Mouse (Mus musculus) lung, postnatal 25 days (tissue): ENCODE data around the gene Trak1.

Source experiments
- DNase-seq: peaks from one replicate; pipeline ENCODE4 v3.0.0; 2022; ENCODE audit warnings: low spot score

Gene Trak1

DNA sequence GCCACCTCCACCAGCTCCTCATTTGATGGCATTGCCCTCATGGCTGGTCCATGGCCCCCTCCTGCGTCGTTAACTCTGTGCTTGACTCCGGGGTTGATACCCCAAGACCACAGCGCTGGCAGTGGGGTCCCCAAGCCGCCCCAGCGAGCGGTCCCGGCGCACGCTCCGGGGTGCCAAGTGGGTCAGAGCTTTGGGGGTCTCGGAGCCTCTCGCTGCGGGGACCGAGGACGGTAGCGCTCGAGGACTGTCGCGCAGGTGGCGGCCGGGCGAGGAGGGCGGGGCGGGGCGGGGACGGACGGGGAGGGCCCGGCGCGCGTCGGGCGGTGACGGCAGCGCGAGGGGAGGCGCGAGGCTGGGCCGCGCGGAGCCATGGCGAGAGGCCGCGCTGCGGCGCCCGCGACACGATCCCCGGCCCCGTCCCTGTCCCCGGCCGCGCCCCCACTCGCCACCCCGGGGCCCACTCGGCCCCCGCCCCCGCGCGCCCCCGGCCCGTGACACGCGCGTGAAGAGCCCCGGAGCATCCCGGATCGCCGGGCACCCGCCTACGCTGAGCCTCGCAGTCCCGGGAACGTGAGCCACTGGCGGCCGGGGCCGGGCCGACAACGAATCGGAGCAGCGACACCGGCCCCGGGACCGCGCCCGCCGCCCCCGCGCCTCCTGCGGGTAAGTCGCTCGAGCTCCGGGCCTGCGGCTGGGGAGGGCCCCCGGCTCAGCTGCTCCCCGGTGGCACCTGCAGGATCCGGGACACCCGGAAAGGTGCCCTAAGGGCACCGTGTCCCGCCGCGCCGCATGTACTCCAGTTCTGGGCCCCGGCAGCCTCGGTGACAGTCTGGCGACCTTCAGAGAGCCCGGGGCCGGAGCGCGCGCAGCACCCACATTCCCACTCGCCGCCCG, at the start of gene Trak1:
TSS of gene Trak1 (plus strand) at position 332 of the 894 bp plus-strand sequence.
- DNase-seq = peak; percentile 44

DNA sequence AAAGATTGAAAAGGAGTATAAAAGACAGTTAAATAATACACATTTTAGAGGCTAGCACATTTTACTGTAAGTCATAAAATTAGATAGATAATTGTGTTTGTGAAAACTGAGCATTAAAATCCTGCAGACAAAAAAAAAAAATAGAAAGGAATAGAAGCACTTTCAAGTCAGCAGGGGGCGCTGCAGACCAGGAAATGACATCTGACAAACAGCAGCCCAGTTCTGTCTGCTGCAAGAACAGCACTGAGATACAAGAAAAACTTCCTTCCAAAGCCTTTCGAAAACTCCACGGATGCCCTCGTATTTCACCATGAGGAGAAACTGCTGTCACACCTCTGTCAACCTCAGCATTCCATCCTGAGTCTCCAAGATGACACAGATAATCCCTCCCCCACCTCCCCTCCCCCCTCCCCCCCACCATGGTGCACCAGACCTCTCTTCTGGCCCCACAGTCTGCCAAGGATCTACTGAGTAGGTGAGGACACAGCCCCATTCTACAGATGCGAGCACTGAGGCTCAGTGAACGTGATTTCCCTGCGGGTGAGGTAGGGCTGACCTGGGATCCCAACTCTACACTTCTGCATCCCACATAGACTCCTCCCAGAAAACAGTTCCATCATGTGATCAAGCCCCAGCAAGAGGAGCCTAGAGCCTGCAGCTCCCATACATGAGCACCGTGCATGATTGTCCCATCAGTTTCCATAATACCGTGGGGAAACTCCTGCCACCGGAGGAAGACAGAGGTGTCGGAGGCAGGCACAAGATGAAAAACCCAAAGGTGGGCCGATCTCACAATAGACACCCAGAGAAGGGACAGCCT, 49.1 kb upstream of the Trak1 start:
- DNase-seq = peak; percentile 82

DNA sequence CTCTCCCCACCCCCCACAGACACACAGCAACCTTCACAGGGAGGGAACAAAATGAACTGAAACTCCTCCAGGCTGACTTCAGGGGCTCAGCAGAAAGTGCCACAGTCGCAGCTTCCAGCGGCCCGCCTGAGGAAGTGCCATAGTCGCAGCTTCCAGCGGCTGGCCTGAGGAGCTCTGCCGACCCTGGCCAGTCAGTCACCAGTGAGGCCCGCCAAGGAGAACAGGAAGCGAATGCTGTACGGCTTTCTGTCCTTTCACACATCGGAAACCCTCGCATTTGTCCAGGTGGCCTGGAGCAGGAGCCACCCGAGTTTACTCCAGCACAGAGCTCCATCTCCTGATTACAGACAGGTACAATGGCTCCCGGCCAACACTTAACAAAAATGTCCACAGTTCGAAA, 47.5 kb upstream of the Trak1 start:
- no peak for DNase-seq

DNA sequence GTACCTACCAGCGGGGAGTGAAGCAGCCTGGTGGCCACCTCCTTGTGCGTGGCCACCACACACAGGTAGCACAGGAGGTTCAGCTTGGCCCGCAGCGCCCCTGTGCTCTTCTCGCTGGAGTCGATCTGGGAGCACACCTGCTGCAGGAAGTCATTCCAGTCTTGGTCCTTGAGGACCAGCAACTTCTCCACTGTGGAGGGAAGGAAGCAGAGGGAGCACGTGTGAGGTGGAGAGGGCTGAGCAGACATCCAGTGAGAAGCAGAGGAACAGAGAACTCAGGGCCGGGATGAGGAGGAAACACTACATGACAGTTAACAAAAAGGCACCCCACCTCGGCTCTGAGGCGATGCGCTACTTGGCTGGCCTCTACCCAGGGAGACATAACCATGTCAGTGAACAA, 46.4 kb upstream of the Trak1 start:
- DNase-seq = no peak

DNA sequence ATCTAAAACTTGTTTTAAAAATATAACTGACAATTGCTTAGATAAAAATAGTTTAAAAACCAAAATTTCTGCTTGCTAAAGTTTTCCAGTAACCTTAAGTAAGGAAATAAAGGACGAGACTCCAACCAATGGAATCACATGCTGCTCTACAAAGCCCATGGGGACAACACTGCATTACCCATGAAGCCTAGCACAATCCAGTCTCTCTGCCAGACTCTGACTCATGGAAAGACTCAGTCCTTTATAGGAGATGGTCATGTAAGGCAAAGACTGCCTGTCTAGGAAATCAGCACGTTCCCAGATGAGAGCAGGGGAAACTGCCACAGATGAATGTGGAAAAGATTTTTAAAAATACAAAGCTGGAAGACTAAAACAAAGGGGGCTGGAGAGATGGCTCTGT, 43.3 kb upstream of the Trak1 start:
- DNase-seq = no peak

DNA sequence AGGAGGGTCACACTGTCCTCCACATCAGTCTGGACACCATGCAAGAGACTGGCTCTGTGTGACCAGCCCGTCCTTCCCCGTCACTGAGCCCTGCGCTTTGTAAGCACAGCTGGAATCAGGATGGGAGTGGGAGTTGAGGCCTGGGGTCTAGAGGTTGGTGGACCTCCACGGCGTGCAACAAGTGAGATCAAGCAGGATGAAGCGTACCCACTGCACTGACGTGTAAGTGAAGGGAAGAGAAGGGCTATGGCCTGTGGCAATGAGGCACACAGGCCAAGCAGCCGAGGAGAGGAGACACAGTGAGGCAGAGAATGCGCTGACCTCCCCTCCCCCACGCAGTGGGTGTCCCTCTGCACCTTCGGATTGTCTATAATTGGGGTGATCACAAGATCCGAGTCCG, 42.5 kb upstream of the Trak1 start:
- DNase-seq = no peak

DNA sequence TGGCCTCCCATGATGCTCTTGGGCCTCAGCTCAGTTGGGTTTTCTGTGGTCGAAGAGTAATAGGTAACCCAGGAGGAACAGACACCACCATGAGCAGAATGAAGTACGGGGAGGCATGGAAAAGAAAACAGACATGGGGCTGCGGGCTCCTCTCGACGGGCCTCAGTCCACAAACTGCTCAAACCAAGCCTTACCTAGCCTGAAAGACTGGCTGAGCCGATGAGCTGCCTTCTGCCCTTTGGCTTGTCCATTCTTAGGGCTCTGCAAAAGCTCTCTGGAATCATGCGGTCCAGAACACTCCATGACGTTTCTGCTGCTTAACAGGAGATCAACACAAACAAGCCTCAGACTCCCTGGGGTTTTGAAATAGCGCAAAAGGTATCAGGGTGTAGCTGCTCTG, 40.2 kb upstream of the Trak1 start:
- no peak for DNase-seq

DNA sequence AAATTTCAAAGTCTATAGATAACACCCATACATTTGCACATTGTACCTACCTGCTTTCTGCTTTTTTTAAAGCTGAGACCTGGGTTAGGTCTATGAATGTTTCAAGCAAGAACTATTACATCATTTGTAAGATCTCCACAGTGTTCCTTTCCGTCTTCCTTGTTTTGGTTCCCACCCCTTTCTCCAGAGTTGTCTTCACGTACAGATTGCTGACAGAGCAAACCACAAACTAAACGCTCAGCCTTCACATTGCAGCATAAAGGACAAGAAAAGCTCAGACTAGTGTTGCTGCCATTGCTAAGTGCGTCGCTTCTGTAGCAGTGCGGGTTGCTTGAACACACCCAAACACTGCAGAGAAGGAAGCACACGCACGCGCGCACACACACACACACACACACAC, 32.0 kb upstream of the Trak1 start:
- DNase-seq = no peak

DNA sequence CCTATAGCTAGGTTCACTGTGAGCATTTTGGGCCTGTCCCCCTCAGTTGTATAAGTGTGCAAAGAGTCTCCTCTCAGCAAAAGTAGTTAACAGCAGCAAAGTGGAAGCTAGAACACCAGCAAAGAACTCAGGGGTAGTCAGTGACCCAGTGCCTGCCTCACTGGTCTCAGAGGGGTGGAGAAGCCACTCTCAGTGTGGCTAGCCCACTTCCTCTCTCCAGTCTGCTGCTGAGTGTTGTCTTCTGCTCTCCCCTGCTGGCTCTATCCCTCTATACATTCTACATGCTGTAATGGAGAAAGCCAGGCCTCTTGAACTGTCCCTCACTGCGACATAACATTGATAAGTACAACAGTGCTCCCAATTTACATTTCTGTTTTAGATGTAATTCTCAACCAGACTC, 26.2 kb upstream of the Trak1 start:
- DNase-seq = no peak

DNA sequence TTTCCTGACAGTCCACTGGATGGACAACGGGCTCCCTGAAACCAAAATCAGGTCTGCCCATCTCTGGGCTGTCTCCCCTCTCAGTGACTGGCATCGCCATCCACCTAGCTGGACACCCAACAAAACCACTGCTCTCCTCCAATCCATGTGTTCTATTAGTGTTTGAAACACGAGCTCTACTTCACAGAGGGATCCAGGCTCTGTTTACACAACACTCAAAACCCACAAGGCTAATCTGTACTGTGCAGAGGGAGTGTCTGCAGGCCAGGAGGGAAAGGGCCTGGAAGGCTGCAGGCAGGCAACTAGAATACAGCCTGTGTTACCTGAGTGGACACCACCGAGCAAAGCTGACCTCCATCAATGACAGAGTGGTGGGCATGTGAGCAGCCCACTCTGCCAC, 25.7 kb upstream of the Trak1 start:
- peak; percentile 27 for DNase-seq

DNA sequence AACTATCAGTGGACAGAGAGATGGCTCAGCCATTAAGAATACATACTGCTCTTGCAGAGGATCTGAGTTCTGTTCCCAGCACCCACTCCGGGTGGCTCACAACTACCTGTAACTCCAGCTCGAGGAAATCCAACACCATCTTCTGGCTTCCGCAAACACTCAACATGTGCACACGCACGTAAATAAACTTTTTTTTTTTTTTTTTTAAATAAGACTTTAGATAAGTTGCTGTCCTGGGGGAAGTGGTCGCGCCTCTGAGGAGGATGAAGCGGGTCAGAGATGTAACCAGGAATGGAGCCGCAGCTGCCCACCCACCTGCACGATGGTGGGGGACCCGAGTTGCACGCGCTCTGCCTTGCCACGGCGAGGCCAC, 20.6 kb upstream of the Trak1 start:
- no peak for DNase-seq

DNA sequence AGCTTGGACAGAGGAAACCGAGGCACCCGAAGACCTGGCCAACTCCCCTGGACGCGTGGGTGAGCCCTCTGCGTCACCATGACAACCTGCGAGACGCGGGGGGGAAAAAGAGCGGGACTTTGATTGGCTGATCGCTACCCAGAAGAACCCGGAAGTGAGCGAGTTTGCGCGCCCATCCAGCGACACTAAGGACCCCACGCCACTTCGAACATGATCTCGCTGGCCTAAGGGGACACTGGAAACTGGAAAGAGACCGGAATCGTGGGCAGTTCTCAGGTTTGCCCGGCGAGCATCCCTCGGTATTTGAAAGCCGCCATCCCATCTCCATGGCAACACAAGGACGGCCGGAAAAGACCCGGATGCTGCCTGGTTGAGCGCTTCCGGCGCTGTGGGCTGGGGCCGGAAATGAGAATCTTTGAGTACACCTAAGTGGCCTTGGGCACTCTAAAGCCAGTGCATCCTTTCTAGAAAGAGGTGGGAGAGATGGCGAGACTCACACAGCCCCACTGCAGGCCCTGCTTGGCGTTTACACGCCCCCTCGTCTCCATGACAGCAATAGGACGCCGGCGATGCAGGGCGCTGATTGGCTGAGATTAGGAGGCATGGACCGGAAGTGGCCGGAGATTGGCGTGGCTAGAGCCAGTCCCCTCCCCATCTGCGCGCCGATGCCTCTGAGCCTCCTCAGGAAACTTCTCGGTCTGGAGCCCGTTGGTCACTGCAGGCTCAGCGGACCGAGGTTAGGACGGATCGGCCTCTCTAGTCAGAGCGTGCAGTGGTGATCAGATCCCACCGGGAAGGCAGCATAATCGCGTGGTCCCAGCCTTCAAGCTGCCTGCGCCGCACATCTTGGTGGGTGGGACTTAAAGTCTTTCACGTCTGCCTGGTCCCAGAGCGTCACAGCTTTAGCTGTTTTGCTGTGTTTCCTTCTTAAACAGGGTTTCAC, 19.9 kb upstream of the Trak1 start, which contains the start of gene Ulk4:
TSS of gene Ulk4 (minus strand) at position 80 of the 943 bp plus-strand sequence.
- DNase-seq = peak; percentile 93

DNA sequence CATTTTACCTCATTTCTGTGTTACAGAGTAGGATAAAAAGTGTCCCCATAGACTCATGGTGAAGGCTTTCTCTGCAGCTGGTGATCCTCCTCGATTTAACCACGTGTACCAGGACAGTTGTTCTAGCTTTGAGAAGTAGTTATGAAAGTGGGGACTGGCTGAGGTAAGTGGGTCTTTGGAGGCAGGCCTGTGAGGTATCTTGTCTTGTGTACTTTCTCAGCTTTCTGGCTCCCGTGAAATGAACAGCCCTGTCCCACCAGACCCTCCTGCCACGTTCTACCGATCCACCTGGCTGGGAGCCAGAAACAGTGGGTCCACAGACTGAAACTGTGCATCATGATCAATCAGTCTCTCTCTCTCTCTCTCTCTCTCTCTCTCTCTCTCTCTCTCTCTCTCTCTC, 18.1 kb upstream of the Trak1 start:
- DNase-seq = no peak

DNA sequence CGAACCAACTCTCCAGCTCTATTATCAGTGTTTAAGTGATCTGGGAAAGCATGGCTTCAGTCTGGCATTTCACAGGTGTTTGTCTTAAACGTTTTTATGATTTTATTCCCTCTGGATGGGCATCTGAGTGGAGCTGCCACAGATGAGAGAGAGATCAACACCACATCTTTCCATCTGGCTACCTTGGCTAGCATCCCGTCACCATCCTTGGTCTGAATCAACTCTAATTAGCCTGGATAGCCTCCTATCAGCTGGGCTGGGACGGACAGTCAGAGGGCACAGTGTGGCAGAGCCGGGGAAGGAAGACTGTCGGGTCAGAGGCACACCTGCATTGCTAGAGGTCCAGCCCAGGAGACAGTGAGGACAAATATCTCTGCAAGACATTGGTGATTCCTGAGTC, 15.4 kb upstream of the Trak1 start:
- DNase-seq = no peak

DNA sequence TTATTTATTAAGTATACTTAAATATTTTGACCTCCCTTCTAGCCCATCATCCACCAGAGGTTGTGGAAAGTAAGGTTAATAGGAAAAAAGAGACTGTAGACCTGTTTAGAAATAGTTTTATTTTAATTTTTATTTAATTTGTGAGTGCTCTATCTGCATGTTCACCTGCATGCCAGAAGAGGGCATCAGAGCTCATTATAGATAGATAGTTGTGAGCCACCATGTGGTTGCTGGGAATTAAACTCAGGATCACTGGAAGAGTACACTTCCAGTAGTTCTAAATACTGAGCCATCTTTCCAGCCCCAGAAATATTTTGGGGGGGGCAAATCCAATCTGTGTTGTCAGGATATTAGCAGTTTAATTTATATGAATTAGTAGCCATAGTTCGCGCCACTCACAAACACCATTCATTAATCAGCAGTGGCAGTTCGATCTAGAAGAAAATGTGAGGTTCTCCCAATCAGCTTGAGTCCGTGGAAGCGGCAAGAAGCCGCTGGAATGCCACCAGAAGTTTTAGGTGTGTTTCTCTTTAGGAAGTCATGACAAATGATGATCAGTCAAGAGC, 13.6 kb upstream of the Trak1 start:
- peak; percentile 45 for DNase-seq

DNA sequence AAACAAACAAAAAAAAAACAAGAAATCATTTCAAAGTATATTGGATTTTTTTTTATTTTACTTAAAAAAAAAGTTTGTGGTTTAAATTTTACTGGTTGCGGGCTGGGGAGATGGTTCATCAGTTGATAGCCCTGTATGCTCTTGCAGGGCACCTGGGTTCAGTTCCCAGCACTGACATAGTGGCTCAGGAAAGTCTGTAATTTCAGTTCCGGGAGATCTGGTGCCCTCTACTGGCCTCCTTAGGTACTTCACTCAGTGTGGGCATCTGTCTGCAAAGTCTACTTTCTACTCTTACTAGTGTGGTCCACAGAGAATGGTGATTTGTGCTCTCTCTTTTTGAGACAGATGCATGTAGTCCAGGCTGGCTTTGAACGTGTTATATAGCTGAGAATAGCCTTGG, 12.9 kb upstream of the Trak1 start:
- DNase-seq = no peak

DNA sequence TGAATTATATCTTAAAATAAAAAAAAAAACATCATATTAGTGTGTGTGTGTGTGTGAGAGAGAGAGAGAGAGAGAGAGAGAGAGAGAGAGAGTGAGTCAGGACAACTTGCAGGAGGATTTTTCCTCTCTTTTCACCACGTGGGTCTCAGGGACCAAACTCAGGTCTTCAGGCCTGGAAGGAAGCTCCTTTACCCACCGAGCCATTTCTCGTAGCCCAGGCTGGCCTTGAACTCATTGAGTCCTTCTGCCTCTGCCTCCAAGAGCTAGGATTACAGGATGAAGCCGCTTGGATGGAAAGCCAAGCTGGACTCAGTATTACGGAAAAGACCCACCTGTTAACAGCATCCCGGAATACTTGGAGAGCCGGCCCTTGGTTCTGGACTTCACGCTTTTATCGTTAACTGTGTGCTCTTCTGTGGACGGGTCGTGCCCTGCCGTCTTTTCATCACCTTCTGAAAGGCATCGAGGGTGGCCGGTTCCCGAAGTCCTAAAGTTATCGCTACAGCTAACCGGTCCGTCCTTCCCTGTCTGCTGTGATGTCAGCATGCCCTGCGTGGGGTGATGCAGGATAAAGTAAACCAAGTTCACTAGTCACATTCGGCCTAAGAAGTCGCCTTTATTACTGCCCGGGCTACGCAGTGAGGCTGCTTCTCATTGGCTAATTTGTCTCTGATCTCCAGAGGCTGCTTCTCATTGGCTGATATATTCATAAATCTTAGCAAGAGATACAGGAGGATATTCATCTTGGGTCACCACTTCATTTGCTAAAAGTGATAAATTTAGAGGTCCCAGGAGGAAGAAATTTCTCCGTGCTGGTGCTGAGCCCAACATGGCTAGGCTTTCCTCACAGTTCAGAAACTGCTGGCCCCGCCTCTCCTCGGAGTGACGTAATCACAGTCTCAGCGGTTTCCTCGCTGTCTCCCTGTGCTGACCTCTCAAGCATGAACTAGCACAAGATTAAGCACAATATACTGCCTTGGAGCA, 11.7 kb upstream of the Trak1 start:
- peak; percentile 69 for DNase-seq

DNA sequence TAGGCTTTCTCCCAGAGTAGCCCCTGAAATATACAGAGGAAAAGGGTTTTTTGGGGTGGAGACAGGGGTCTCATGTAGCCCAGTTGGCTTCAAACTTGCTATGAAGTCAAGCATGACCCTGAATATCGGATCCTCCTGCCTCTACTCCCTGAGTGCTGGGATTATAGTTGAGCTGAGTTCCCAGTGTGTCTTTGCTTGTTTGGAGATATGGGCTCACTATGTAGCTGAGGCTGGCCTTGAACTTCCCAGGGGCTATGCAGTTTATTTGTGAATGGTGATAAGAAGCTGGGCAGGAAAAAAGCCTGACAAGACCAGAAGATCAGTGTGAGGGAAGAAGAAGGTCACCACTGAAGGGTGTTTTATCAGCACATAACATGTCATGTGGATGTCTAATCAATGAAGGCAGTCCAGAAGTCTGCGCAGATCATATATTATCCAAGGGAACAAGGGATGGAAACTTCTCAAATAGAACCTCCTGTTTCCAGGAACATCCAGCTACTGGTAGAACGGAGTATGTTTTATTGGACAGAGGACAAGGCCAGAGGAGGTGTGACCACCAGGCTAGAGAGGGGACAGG, 10.9 kb upstream of the Trak1 start:
- no peak for DNase-seq

DNA sequence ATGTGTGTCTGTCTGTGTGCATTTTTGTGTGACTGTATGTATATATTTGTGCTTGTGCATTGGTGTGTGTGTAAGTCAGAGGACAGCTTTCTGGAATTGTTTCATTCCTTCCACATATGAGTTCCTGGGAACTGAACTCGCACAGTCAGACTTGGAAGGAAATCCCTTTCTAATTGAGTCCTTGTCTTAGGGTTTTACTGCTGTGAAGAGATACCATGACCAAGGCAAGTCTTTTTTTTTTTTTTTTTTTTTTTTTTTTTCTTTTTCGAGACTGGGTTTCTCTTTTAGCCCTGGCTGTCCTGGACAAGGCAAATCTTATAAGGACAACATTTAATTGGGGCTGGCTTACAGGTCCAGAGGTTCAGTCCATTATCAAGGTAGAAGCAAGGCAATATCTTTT, 6.0 kb upstream of the Trak1 start:
- DNase-seq = no peak

DNA sequence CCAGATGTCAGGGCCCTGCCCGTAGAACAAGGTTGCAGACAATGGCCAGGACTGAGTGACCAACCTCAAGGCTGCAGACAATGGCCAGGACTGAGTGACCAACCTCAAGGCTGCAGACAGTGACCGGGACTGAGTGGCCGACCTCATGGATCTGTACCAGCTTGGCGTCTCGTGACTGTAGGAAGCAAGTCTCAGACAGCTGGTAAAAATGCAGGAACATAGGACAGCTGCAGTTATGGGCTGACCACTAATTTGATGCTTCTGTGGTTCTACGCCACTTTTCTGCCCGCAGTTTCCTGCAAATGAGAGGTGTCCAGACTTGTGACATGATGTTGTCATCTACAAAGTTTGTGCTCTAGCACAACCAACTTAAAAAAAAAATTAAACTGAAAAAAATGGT, 4.1 kb upstream of the Trak1 start:
- DNase-seq = no peak
